Mouse (Mus musculus): ENCODE data around the gene Pradc1. TPM values are rescaled to one million over a fixed set of nuclear protein-coding genes. Genes with fewer than 3 reads are reported as not detected.

Pradc1 gene
- 20.3 and 29.0 TPM in 2 replicates for polyA plus RNA-seq (2012; rRNA removed)

DNA sequence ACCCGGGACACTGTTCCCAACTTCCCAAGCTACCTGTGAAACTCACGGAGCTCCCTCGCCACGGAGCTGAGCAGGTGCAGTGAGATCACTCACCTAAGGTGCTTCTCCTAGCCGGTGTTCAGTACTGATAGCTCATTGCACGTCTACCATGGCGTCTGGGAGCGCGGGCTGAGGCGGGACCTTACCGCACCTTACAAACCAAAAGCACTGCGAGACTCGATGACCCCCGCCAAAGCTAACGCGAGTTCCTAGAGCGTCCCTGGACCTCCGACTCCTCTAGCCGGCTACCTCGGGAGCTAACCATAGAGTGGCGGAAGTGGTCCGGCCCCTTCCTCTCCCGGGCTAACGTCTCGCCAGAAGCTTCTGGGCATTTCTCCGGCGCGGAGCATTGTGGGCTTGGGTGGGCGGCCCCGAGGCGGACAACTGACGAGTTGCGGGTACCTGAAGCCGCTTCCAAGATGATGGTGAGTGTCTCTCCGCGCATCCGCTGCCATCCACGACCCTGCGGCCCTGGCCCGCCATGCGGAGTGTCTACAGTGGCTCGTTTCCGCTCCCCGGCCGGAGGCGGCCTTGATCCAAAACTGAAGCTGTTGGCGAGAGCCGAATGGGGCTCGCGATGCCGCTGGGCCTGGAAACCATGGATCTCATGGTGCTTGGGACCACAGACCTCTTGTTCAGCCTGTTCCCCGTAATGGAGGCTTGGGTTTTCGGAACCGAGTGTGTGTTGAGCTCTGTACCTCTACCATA, at the start of gene Pradc1:
Pradc1 (minus strand) TSS at position 307 of the 747 bp plus-strand sequence.

DNA sequence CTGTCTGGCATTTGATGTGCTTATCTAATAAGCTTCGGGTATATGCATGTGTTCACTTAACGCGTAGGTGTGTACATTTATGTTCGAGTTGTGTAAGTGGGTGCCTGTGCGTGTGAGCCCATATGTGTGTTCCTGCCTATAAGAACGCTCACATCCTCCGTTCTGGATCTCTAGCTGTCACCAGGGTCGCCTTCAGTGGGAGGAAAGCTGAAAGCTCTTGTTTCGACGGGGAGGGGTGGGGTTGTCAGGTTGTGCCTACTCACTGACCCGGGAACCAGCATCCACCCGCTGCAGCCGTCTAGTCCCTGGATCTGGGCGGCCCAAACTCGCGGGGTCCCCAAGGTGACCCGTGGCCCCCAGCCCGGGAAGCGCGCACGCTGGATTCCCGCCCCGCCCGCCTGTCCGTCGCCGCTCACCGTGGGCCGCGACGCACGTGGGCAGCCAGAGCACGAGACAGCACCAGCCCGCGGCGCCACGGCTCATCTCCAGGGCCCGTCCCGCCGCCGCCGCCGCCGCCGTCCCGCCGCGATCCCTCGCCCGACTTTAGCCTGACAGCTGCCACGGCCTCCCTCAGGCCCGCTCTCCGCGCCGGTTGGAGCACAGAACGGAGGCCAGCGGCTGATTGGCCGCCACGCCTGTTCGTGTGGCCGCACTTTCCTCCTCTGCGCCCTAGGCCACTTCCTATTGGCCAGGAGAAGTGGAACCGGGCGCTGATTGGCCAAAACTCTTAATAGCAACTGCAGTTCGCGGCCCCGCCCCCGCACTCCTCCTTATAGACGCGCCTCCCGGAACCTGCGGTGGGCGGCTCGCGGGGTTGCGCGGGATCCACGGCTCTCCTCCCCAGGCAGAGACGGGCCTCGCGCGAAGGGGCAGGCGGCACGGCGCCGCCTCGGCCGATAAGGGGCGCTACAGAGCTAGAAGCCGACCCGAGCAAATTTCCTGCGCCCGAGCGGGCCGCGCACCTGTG, 790 bp downstream of the Pradc1 start, which contains the start of gene Cct7:
Cct7 (plus strand) TSS at position 818 of the 967 bp plus-strand sequence.

DNA sequence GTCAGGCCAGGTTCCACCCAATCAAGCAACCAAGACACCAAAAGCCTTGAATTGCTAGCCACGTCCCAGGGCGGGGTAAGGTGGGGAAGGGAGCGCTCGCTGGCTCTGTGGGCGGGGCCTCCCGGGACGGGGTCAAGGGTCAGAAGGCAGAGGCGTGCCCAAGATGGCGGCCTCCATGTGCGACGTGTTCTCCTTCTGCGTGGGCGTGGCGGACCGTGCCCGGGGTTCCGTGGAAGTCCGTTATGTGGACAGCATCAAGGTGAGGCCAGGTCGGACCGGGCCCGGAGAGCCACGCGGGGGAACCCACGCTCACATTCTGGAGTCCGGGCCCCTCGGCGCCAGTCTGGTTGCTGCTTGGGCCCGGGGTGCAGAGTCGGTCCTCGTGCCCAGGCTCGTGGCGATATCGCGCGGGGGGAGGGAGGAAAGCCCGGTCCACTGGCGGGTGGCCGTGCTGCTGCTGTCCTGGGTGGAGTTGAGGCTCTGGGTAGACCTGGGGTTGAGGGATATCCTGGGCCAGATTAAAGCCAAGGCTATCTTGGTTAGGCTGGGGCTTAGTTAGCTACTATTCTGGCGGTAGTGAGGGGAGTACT, 19.8 kb downstream of the Pradc1 start, which contains the start of gene Smyd5:
Smyd5 (plus strand) TSS at position 148 of the 590 bp plus-strand sequence.

DNA sequence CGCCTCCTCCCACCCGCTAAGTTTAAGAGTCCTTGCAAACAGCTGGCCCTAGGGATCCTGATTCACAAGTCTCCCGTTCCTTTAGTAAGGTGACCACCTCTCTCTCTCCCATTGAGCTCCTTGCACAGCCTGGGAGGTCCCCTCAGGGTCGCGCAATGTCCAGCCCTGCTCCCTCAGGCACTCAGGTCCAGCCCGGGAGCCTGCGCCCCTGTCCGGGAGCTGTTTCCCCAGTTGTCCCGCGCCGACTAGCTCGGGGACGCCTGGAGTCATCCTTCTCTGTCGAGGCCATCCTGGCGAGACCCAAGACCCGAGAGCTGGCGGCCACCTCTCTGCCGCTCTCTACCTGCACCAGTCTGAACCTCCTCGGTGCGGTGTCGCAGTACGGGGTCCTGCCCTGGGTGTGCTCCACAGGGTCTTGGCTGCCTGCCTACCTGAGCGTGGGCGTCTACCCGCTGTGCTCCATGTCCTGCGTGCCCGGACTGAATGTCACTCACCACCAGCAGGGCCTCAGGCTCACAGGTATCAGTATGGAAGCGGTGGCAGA, 27.9 kb downstream of the Pradc1 start, which contains the start of gene Noto:
Noto (plus strand) TSS at position 51 of the 544 bp plus-strand sequence.

Other genes with a start within 250 kb of the Pradc1 start
- gene Sfxn5, start 118.5 kb downstream of the Pradc1 start, polyA plus RNA-seq (2012; rRNA removed) = 14.9 and 25.3 TPM in 2 replicates
- 11.1 and 13.5 TPM in 2 replicates for gene Rab11fip5, start 77.3 kb downstream of the Pradc1 start, polyA plus RNA-seq (2012; rRNA removed)
- gene Noto, start 28.1 kb downstream of the Pradc1 start, polyA plus RNA-seq (2012; rRNA removed) = not detected in 2 replicates
- 10.9 and 13.1 TPM in 2 replicates for gene Smyd5, start 20.0 kb downstream of the Pradc1 start, polyA plus RNA-seq (2012; rRNA removed)
- 76.6 and 82.9 TPM in 2 replicates for gene Cct7, start 456 bp downstream of the Pradc1 start, polyA plus RNA-seq (2012; rRNA removed)
- gene Fbxo41, start 51.0 kb upstream of the Pradc1 start, polyA plus RNA-seq (2012; rRNA removed) = 0.36 and 0.51 TPM in 2 replicates
- gene Egr4, start 61.6 kb upstream of the Pradc1 start, polyA plus RNA-seq (2012; rRNA removed) = not detected in 2 replicates
- gene Alms1, start 135.6 kb upstream of the Pradc1 start, polyA plus RNA-seq (2012; rRNA removed) = 0.41 and 0.43 TPM in 2 replicates